Mouse (Mus musculus) adrenal gland, postnatal 10 days (tissue): ENCODE results near the gene Gna12. TPM values are rescaled to one million over a fixed set of nuclear protein-coding genes. Genes with fewer than 3 reads are reported as not detected.

Source experiments
- total RNA-seq, 2 experiments: library from RNA; stranded (reverse); gene quantifications; 2 replicates each; pipeline ENCODE4 v1.2.3; 2021

Gene Gna12
- total RNA-seq, 2 experiments from 2014 or later: 113 to 121 TPM

Other genes with a start within 250 kb of the Gna12 start
- gene Lfng, start 223.1 kb downstream of the Gna12 start, total RNA-seq: 10 to 100 TPM; 18.2 to 24.6 TPM
- 100 to 1,000 TPM in 1 of 2 experiments, 10 to 100 TPM in 1; 79.8 to 108 TPM for gene Ttyh3, start 181.4 kb downstream of the Gna12 start, total RNA-seq
- gene Iqce, start 128.1 kb downstream of the Gna12 start, total RNA-seq: 10 to 100 TPM; 18.9 to 23.6 TPM
- 10 to 100 TPM; 15.4 to 17.0 TPM for gene Brat1, start 125.4 kb downstream of the Gna12 start, total RNA-seq
- 1 to 10 TPM in 1 of 2 experiments, under 1 TPM in 1; 0.54 to 1.5 TPM for gene Amz1, start 106.3 kb downstream of the Gna12 start, total RNA-seq
- gene Card11, start 170.2 kb upstream of the Gna12 start, total RNA-seq: 1 to 10 TPM; 1.6 to 2.5 TPM